Mouse (Mus musculus): Measurements from ENCODE around the gene Tpmt.

- TF ChIP-seq POLR2A (IDR thresholded peaks at IDR 0.05; ENCODE audit: insufficient read length, low read depth) (no peak), MAX (IDR thresholded peaks at IDR 0.05; ENCODE audit: low read depth) (no peak), USF1 (IDR thresholded peaks at IDR 0.05; ENCODE audit: low read depth) (no peak), POLR2AphosphoS2 (IDR thresholded peaks at IDR 0.05; ENCODE audit: insufficient read length, low read depth) (no peak), CEBPB (IDR thresholded peaks at IDR 0.05; ENCODE audit: insufficient read depth, poor library complexity, severe bottlenecking) (no peak), SRF (IDR thresholded peaks at IDR 0.05; ENCODE audit: control insufficient read depth, insufficient read length, low read depth) (no peak)
Observed at GRCm38 (mm10) chr13:47014334-47015194, 30.0 kb downstream of the Tpmt start, which contains the start of gene Nhlrc1.

Measured in myocyte (in vitro differentiated cells).